Mouse (Mus musculus) thymus, postnatal 36 days (tissue): ENCODE measurements around the gene Nsun3.
"Not testable (repeated sequence)": the region's sequence is repeated elsewhere in the genome, so short reads cannot be mapped to it uniquely, and the experiment has no call there.

Source experiments
- DNase-seq, 2 experiments: peaks; one replicate each; pipeline ENCODE4 v3.0.0; 2022; ENCODE audit warnings: mixed read lengths in 2 of 2

Gene Nsun3

DNA sequence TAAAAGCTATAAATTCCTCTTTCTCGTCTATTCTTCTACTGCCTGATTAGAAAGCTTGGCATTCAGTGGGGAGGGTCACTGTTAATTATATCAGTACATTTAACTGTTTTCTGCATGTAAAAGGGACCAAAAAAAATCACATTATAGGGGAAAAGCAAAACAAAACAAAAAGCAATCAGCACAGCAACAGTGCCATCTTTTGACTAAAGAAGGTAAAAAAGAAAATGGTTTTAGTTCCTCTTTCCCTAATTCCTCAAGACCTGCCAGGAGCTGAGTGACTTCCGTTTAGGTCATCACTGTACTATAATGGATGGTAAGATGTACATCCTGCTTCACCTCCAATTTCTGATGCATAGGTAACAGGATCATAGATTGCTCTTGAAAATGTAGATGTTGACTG, 40.7 kb downstream of the Nsun3 start:
- no peak for DNase-seq

DNA sequence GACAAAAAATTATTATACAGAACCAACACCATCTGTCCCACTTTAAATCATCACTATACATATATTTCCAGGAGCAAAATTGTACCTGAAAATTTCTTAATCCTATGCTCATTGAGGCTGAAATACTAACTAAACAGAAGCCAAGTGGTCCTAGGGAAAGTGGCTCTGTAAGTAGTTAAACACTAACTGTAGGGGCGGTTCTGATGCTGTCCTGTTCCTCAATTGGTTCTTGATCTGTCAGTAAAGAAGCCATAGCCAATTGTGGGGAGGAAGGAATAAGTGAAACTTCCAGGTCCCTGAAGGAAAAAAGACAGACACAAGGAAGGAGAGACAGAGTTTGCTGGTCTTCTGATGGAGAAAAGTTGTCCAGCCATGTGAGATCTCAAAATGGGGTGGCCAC, 52.3 kb downstream of the Nsun3 start:
- DNase-seq, result no peak

DNA sequence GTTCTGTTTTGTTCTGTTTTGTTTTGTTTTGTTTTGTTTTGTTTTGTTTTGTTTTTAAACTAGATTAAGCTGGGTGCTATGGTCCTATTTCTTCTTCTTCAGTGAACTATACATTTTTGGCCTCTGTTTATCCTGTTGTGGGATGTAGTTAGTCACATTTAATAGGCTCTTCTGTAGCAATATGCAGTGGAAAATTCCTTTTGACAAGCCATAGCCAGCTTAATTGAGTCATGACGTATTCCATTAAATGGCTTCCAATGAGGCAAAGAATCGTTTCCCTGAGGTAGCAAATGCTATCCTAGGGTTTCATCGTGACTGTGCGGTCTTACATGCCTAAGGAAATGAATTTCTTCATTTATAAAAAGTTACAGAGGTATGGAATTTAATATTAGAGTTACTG, 56.3 kb downstream of the Nsun3 start:
- no peak for DNase-seq

DNA sequence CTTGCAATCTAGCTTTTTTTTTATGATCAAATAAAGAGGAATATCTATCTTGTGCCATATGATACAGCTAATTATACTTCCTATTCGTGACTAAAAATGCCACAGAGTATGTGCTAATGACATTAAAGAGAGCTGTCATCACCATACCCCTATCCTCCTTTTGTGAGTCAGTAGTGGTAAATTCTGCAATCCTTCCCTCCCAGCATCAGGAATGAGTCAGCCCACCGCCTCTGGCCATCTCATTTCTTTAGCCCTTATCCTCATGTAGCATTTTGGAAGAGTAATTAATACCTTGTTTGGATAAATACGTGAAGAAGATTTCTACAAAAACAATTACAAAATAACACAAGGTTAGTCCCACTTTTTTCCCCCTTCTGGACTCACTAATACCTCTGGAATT, 56.8 kb downstream of the Nsun3 start:
- DNase-seq, result no peak

DNA sequence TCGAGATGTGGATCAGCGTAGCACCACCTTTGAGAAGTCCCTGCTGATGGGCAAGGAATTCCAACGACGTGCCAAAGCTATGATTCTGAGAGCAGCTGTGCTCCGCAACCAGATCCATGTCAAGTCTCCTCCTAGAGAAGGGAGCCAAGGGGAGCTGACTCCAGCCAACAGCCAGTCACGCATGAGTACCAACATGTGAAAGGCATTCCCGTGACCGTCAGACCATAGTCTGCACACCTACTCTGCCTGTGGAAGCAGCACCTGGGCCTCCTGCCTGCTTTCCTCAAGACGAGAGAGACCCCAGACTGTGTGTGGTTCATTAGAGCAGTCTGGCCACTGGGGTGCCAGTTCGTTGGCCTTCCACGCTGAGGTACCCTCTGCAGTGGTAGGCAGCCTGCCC, 68.4 kb downstream of the Nsun3 start:
- DNase-seq, result not testable (repeated sequence)

DNA sequence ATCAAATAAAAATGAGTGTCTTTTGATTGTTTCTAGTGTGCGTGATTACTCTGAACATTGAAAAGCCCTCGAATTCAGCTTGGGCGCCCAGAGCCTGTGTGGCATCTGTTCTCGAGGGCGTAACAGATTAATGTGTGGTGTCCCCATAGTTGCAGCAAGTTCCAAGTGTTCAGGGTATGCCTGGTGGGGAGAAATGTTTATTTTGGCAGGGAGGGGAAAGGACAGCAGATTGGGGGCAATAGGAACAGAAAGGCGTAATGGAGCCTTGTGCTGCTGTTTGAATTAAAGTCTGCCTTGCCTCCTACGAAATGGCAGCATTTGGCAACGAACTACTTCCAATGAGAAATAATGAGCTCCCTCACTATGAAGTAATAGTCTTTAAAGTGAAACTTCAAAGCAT, 96.2 kb downstream of the Nsun3 start:
- no peak for DNase-seq

DNA sequence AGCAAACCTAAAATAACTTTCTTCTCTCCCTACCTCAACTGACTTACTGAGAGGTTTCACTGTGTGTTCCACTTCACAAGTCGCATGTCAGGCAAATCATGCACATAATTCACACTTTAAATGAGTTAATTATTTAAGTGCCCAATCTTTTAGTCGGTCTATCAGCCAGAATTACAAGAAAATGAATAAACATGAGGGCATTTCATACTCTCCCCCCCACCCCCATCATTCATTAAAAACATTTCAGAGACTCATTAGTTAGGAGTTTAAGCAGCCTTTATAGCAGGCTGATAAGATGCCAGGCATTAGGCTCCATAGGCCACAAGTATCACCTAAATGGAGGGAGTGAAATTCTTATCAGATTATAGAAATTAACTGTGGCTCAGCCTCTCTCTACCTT, 100.5 kb downstream of the Nsun3 start:
- DNase-seq, result no peak

DNA sequence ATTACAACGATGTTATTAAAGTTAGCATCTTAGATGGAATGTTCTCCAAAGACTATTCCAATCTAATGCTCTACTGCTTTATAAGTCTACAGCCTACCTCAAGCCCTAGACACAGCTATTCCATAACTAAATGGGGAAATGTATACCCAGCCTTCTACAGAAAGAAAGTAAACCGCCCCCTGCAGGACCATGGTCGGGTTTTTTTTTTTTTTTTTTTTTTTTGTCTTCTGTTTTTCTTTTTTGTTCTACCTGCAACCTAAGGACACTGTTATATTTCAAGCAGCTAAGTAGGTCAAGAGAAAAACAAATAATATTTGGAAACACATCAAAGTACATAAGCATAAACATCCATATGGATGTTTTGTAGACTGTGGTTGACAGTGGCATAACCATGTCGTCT, 101.1 kb downstream of the Nsun3 start:
- no peak for DNase-seq
